Mouse (Mus musculus) ovary, postnatal 14 days (tissue): ENCODE measurements around the gene Shc3.

ENCODE experiments used
- DNase-seq: peaks from one replicate; pipeline ENCODE4 v3.0.0; 2022; ENCODE audit warnings: low spot score

The Shc3 gene

DNA sequence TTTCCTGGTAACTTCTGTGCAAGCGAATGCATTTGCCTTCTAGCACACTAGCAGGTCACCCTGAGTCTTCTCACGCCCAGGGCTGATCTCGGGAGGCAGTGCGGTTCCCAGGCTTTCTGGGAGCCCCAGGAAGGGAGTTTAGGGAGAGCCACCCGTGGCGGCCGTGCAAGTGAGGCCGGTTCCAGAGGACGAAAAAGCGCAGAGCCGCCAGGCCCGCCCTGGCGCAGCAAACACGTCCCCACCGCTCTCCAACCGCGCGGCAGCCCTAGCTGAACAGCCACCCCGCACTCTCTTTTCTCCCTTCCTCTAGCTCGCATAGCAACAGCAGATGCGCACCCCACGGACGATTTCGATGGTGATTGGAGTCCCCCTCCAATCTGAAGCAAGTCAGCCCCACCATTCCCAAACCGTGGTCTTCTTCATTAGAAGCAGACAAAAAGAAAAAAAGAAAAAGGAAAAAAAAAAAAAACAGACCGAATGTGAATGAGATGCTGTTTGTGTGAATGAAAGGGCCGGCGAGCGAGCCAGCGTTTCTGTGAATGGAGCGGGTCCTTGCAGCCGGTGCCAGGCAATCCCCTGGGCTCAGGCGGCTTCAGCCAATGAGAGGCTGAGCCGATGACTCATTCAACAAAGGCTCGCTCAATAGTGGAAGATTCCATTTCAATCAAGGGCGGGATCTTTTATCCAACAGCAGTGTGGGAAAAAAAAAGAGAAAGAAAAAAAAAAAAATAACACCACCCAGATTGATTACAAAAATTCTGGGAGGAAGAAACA, at the start of gene Shc3:
Shc3 (minus strand) TSS at position 509 of the 774 bp plus-strand sequence.
- peak; percentile 19 for DNase-seq

- DNase-seq = no peak
Observed at GRCm38 (mm10) chr13:51618602-51619001, 49.4 kb upstream of the Shc3 start.

GRCm38 (mm10) chr13:51617861-51618260, 48.6 kb upstream of the Shc3 start:
- peak; percentile 38 for DNase-seq

DNA sequence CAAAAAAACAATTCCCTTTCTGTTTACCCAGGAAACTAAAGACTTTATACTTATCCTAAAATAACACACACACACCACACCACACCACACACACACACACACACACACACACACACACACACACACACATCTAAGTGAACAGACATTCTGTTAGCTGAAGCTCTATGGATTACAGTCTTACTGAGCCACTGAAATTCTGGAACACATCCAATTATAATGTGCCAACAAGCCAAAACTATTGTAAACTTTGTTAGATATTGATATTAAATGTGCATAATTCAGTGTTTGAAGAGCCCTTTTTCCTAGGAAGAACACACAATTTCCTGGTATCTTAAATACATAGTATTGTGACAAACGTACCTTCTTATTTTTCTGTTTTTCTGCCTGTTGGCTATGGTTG, 48.1 kb upstream of the Shc3 start:
- no peak for DNase-seq

- DNase-seq = no peak
Observed at GRCm38 (mm10) chr13:51616417-51617044, 47.3 kb upstream of the Shc3 start.

DNA sequence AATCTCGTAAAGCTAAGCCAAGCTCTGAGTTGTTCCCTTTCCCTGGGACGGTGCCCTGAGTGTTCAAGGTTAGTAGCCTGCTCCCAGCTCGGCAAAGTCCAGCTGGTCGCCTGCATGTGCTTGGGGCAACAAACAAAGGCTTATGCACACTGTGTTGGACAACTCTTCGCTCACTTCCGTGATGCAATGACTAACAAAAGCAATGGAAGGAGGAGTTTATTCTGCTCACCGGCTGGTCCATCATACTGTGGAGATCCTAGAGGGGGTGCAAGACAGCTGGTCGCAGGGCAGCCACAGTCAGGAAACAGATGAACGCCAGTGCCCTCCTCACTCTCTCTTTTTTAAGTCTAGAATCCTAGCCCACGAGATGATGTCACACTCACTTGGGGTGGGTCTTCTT, 46.6 kb upstream of the Shc3 start:
- no peak for DNase-seq

GRCm38 (mm10) chr13:51611500-51611899, 42.3 kb upstream of the Shc3 start:
- DNase-seq = no peak

- no peak for DNase-seq
Observed at GRCm38 (mm10) chr13:51611060-51611459, 41.8 kb upstream of the Shc3 start.

DNA sequence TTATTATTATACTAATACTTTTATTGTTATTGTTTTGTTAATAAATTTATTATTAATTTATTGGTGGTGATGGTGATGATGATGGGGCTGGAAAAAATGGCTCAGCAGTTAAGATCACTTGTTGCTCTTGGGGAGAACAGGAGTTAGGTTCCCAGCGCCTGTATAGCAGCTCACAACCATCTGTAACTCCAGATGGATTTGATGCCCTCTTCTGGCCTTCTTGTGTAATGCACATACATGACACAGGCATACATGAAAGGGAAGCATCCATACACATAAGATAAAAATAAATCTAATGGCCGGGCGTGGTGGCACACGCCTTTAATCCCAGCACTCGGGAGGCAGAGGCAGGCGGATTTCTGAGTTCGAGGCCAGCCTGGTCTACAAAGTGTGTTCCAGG, 40.0 kb upstream of the Shc3 start:
- DNase-seq = no peak

GRCm38 (mm10) chr13:51603894-51604244, 34.6 kb upstream of the Shc3 start:
- no peak for DNase-seq

DNA sequence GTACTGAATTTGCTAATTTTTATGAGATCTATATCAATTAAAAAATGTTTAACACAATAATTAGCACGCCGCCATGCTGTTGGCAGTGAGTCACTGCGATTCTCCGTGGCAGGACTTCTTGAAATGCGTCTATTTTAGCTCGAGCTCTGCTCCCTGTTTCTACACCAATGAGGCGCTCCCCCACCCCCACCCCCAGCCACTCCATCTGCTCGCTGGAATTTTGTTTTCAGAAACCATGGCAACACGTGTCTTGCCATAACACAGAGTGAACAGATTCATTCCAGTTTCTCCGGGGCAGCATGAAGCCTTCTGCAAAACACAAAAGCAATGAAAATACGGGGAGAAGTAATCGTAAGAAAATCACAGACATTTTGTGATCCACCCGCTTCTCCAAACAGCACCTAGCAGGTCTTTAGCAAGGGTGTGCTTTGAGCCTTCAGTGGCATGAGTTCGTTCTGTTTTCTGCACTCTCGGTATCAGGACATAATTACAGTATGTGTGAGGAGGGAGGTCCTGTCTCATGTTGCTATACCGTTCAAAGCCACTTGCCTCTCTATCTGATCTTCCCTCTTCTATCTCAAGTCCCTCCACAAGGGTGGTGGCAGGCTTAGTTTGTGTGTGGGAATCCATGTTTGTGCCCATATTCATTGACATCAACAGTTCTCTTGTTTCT, 34.1 kb upstream of the Shc3 start:
- DNase-seq = no peak

- no peak for DNase-seq
Observed at GRCm38 (mm10) chr13:51602764-51603163, 33.5 kb upstream of the Shc3 start.

DNA sequence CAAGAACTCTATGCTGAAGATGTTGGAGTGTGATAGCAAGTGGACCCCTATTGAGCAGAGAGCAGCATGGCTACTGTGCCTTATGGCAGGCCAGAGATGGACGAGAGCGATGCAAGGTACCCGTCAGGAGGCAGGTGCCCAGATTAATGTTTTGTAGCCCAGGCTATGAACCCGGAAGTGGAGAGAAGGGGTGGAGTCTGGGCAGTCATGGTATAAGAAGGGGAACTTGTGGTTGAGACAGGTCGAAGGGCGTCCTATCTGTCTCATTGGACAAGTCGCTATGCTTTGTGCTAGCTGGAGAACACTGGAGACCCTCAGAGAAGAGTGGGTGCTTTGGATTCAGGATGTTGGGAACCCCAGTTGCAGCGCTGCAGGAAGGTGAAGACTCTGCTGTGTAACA, 30.9 kb upstream of the Shc3 start:
- DNase-seq = no peak

GRCm38 (mm10) chr13:51598063-51598462, 28.8 kb upstream of the Shc3 start:
- no peak for DNase-seq

GRCm38 (mm10) chr13:51595404-51595803, 26.2 kb upstream of the Shc3 start:
- no peak for DNase-seq

- no peak for DNase-seq
Observed at GRCm38 (mm10) chr13:51594656-51595311, 25.6 kb upstream of the Shc3 start.

DNA sequence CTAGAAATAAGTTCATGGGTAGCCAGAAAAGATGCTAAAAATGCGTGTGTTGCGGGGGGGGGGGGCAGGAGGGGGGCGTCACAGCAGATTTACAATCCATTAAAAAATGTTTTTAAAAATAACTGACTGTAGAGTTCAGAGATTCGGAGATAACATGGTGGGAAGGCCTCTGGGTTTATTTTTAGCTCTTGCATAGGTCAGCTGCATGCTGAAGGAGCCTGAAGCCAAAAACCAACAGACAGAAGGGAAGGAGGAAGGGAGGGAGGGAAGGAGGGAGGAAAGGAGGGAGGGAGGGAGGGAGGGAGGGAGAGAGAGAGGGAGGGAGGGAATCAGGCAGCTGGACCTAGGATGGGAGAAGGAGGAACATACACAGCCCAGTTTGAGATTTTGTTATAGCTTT, 18.8 kb upstream of the Shc3 start:
- DNase-seq = no peak

DNA sequence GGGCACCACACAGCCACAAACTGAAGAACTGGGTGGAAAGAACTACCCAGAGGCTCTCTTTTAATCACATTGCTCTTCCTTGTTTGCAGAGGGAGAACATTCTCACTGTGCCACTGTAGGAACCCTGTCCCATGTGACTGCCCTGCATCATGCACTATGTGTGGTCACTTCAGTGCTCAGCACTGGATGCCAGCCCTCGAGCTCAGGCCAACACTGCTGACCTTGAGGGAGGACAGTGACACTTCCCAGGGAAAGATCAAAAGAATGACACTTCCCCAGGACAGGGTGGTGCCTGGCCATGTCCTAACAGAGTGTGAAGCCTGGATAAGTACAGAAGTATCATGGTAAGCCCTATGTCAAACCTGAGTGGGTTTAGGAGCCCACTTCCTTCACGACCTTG, 13.0 kb upstream of the Shc3 start:
- DNase-seq = no peak

DNA sequence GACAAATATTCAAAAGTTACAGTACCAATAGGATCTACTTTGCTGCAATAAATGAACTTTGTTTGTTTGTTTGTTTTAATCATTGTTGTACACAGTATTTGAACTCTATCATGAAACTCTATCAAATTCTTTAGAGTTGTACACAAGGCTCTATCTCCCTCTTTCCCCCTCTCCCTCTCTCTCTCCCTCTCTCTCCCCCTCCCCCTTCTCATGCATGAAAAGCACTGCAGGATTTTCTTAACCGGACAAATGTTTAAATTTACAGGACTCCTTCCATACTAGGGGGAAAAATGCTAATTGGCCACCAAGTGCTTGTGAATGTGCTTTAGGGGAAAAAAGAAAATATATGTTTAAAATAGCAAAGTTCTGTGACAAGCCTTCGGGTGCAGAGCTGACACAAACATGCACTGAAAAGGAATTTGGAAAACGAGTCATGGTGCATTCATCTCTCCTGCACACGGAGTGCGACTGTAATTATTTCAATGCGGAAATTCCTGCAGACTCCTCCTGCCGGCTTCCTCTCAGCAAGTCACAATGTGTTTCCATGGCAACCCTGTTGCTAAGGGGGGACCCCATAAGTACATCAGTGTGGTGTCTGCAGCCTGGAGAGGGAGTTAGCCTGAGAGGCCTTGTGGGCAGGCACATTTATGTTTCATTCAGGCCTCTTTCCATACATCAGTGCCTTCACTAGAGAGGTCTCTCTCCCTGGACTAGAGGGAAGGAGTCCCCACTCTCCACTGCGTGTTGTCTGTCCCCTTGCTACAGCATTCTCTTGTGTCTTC, 11.2 kb upstream of the Shc3 start:
- DNase-seq = no peak

- no peak for DNase-seq
Observed at GRCm38 (mm10) chr13:51573849-51574248, 4.6 kb upstream of the Shc3 start.

- no peak for DNase-seq
Observed at GRCm38 (mm10) chr13:51570111-51570510, 892 bp upstream of the Shc3 start.

- DNase-seq = no peak
Observed at GRCm38 (mm10) chr13:51569685-51570068, 458 bp upstream of the Shc3 start.
